Mouse (Mus musculus): ENCODE measurements around the gene Washc4. TPM values are rescaled to one million over a fixed set of nuclear protein-coding genes. Genes with fewer than 3 reads are reported as not detected.
A peak's percentile ranks its signal among the peaks of the same experiment; 100 is the strongest.

Gene Washc4
- polyA plus RNA-seq, 1 experiment from 2014 or later = 36.5 TPM

- DNase-seq (ENCODE audit: low spot score) = peak; percentile 63
- no peaks in the 10 kb centered on the region for H3K9me3 ChIP-seq (ENCODE audit: control insufficient read depth, low read length)
These were observed 10.2 kb upstream of the Washc4 start for GRCm38 (mm10) chr10:83533258-83533909.

GRCm38 (mm10) chr10:83533910-83534283 is 9.7 kb upstream of the Washc4 start, which contains the start of gene Aldh1l2:
Gene Aldh1l2 (minus strand): TSS chr10:83534140.
- Histone ChIP-seq H3K9ac (ENCODE audit: low read length) (peak within 1 kb of the TSS; percentile 71), H3K27me3 (ENCODE audit: control insufficient read depth, insufficient read depth, low read length) (no peaks in the 10 kb centered on the region), H3K4me1 (replicated peaks; ENCODE audit: control insufficient read depth, insufficient read depth, low read length) (no peaks in the 10 kb centered on the region), H3K9me3 (ENCODE audit: control insufficient read depth, low read length) (no peaks in the 10 kb centered on the region), H3K27ac (ENCODE audit: low read depth, low read length) (no peak within 1 kb of the TSS), H3K36me3 (ENCODE audit: control insufficient read depth, insufficient read depth, low read length) (no peaks in the 10 kb centered on the region), H3K4me3 (ENCODE audit: low read depth, low read length) (peak within 1 kb of the TSS; percentile 50), H3K4me2 (ENCODE audit: low read depth, low read length, severe bottlenecking) (peak within 1 kb of the TSS; percentile 96)
- WGBS = 0% methylated on average over 21 of the region's 21 CpGs
- DNase-seq (ENCODE audit: low spot score) (peak; percentile 93), ATAC-seq (replicated peaks; ENCODE audit: low FRiP score) (peak; percentile 99)

More at GRCm38 (mm10) chr10:83533258-83533909, 10.2 kb upstream of the Washc4 start:
- no peaks in the 10 kb centered on the region for H3K4me1 ChIP-seq (replicated peaks; ENCODE audit: control insufficient read depth, insufficient read depth, low read length)
- H3K36me3 ChIP-seq (ENCODE audit: control insufficient read depth, insufficient read depth, low read length) = no peaks in the 10 kb centered on the region
- ATAC-seq (replicated peaks; ENCODE audit: low FRiP score) = peak; percentile 47
- H3K4me3 ChIP-seq (ENCODE audit: low read depth, low read length) = peak overlapping the region; percentile 50
- H3K27me3 ChIP-seq (ENCODE audit: control insufficient read depth, insufficient read depth, low read length) = no peaks in the 10 kb centered on the region
- peak overlapping the region; percentile 96 for H3K4me2 ChIP-seq (ENCODE audit: low read depth, low read length, severe bottlenecking)
- H3K27ac ChIP-seq (ENCODE audit: low read depth, low read length) = no peak overlapping the region
- WGBS = 5% methylated on average over 27 of the region's 27 CpGs
- H3K9ac ChIP-seq (ENCODE audit: low read length) = peak overlapping the region; percentile 71

GRCm38 (mm10) chr10:83536436-83536835 is 7.1 kb upstream of the Washc4 start:
- H3K4me3 ChIP-seq (ENCODE audit: low read depth, low read length) = no peak overlapping the region
- no peak for ATAC-seq (replicated peaks; ENCODE audit: low FRiP score)
- no peaks in the 10 kb centered on the region for H3K4me1 ChIP-seq (replicated peaks; ENCODE audit: control insufficient read depth, insufficient read depth, low read length)
- no peaks in the 10 kb centered on the region for H3K27me3 ChIP-seq (ENCODE audit: control insufficient read depth, insufficient read depth, low read length)
- no peak overlapping the region for H3K4me2 ChIP-seq (ENCODE audit: low read depth, low read length, severe bottlenecking)
- H3K9me3 ChIP-seq (ENCODE audit: control insufficient read depth, low read length) = no peaks in the 10 kb centered on the region
- no peaks in the 10 kb centered on the region for H3K36me3 ChIP-seq (ENCODE audit: control insufficient read depth, insufficient read depth, low read length)
- 6% methylated on average over 1 of the region's 1 CpGs for WGBS
- DNase-seq (ENCODE audit: low spot score) = no peak
- H3K27ac ChIP-seq (ENCODE audit: low read depth, low read length) = no peak overlapping the region
- no peak overlapping the region for H3K9ac ChIP-seq (ENCODE audit: low read length)

- H3K36me3 ChIP-seq (ENCODE audit: control insufficient read depth, insufficient read depth, low read length) = no peaks in the 10 kb centered on the region
- H3K27me3 ChIP-seq (ENCODE audit: control insufficient read depth, insufficient read depth, low read length) = no peaks in the 10 kb centered on the region
- H3K27ac ChIP-seq (ENCODE audit: low read depth, low read length) = no peak overlapping the region
- 74% methylated on average over 6 of the region's 6 CpGs for WGBS
- DNase-seq (ENCODE audit: low spot score) (no peak), ATAC-seq (replicated peaks; ENCODE audit: low FRiP score) (no peak)
- H3K4me3 ChIP-seq (ENCODE audit: low read depth, low read length) = no peak overlapping the region
- no peak overlapping the region for H3K9ac ChIP-seq (ENCODE audit: low read length)
- no peaks in the 10 kb centered on the region for H3K9me3 ChIP-seq (ENCODE audit: control insufficient read depth, low read length)
- no peaks in the 10 kb centered on the region for H3K4me1 ChIP-seq (replicated peaks; ENCODE audit: control insufficient read depth, insufficient read depth, low read length)
- H3K4me2 ChIP-seq (ENCODE audit: low read depth, low read length, severe bottlenecking) = no peak overlapping the region
These were observed 4.1 kb upstream of the Washc4 start for GRCm38 (mm10) chr10:83539311-83539980.

GRCm38 (mm10) chr10:83540092-83540491 is 3.5 kb upstream of the Washc4 start:
- Histone ChIP-seq H3K4me3 (ENCODE audit: low read depth, low read length) (no peak overlapping the region), H3K27ac (ENCODE audit: low read depth, low read length) (no peak overlapping the region), H3K4me1 (replicated peaks; ENCODE audit: control insufficient read depth, insufficient read depth, low read length) (no peaks in the 10 kb centered on the region), H3K9ac (ENCODE audit: low read length) (no peak overlapping the region), H3K36me3 (ENCODE audit: control insufficient read depth, insufficient read depth, low read length) (no peaks in the 10 kb centered on the region), H3K4me2 (ENCODE audit: low read depth, low read length, severe bottlenecking) (no peak overlapping the region), H3K9me3 (ENCODE audit: control insufficient read depth, low read length) (no peaks in the 10 kb centered on the region), H3K27me3 (ENCODE audit: control insufficient read depth, insufficient read depth, low read length) (no peaks in the 10 kb centered on the region)
- ATAC-seq (replicated peaks; ENCODE audit: low FRiP score) (no peak), DNase-seq (ENCODE audit: low spot score) (no peak)
- 71% methylated on average over 3 of the region's 3 CpGs for WGBS

GRCm38 (mm10) chr10:83542241-83542640 is 1.3 kb upstream of the Washc4 start:
- Histone ChIP-seq H3K4me1 (replicated peaks; ENCODE audit: control insufficient read depth, insufficient read depth, low read length) (no peaks in the 10 kb centered on the region), H3K27ac (ENCODE audit: low read depth, low read length) (no peak overlapping the region), H3K4me2 (ENCODE audit: low read depth, low read length, severe bottlenecking) (no peak overlapping the region), H3K4me3 (ENCODE audit: low read depth, low read length) (no peak overlapping the region), H3K9ac (ENCODE audit: low read length) (no peak overlapping the region), H3K27me3 (ENCODE audit: control insufficient read depth, insufficient read depth, low read length) (no peaks in the 10 kb centered on the region), H3K36me3 (ENCODE audit: control insufficient read depth, insufficient read depth, low read length) (no peaks in the 10 kb centered on the region), H3K9me3 (ENCODE audit: control insufficient read depth, low read length) (no peaks in the 10 kb centered on the region)
- DNase-seq (ENCODE audit: low spot score) (no peak), ATAC-seq (replicated peaks; ENCODE audit: low FRiP score) (no peak)
- WGBS = 85% methylated on average over 7 of the region's 7 CpGs

- no peaks in the 10 kb centered on the region for H3K4me1 ChIP-seq (replicated peaks; ENCODE audit: control insufficient read depth, insufficient read depth, low read length)
- no peaks in the 10 kb centered on the region for H3K9me3 ChIP-seq (ENCODE audit: control insufficient read depth, low read length)
- peak overlapping the region; percentile 59 for H3K4me2 ChIP-seq (ENCODE audit: low read depth, low read length, severe bottlenecking)
- peak overlapping the region; percentile 88 for H3K9ac ChIP-seq (ENCODE audit: low read length)
- no peaks in the 10 kb centered on the region for H3K27me3 ChIP-seq (ENCODE audit: control insufficient read depth, insufficient read depth, low read length)
- ATAC-seq (replicated peaks; ENCODE audit: low FRiP score) (peak; percentile 90), DNase-seq (ENCODE audit: low spot score) (no peak)
- H3K27ac ChIP-seq (ENCODE audit: low read depth, low read length) = peak overlapping the region; percentile 12; the same call in 1 of the 2 replicates
- under 1% methylated on average over 39 of the region's 41 CpGs for WGBS
- H3K4me3 ChIP-seq (ENCODE audit: low read depth, low read length) = peak overlapping the region; percentile 86
- no peaks in the 10 kb centered on the region for H3K36me3 ChIP-seq (ENCODE audit: control insufficient read depth, insufficient read depth, low read length)
These were observed 539 bp downstream of the Washc4 start for GRCm38 (mm10) chr10:83544103-83544479.

- H3K4me2 ChIP-seq (ENCODE audit: low read depth, low read length, severe bottlenecking) = peak overlapping the region; percentile 59
- WGBS = 76% methylated on average over 3 of the region's 3 CpGs
These were observed 1.8 kb downstream of the Washc4 start for GRCm38 (mm10) chr10:83545341-83545740.

More at GRCm38 (mm10) chr10:83545341-83545740, 1.8 kb downstream of the Washc4 start:
- Histone ChIP-seq H3K4me1 (replicated peaks; ENCODE audit: control insufficient read depth, insufficient read depth, low read length) (no peaks in the 10 kb centered on the region), H3K9me3 (ENCODE audit: control insufficient read depth, low read length) (no peaks in the 10 kb centered on the region), H3K27ac (ENCODE audit: low read depth, low read length) (no peak overlapping the region), H3K36me3 (ENCODE audit: control insufficient read depth, insufficient read depth, low read length) (peaks cover 4% of the 10 kb centered on the region; the same call in 1 of the 2 replicates), H3K27me3 (ENCODE audit: control insufficient read depth, insufficient read depth, low read length) (no peaks in the 10 kb centered on the region), H3K4me3 (ENCODE audit: low read depth, low read length) (no peak overlapping the region), H3K9ac (ENCODE audit: low read length) (no peak overlapping the region)
- DNase-seq (ENCODE audit: low spot score) (no peak), ATAC-seq (replicated peaks; ENCODE audit: low FRiP score) (no peak)

Measured in forebrain, embryonic 11.5 days (tissue).